Mouse (Mus musculus) forebrain, embryonic 14.5 days (tissue): ENCODE results near the gene Pde4dip. TPM values are rescaled to one million over a fixed set of nuclear protein-coding genes. Genes with fewer than 3 reads are reported as not detected.

ENCODE experiments used
- ATAC-seq: fragments of 200-750 bp; cut with Nextera tagmentation; 2 replicates; pipeline ENCODE4 v1.8.0; 2017; ENCODE audit warnings: mild to moderate bottlenecking, moderate library complexity
- DNase-seq: peaks from one replicate; pipeline ENCODE4 v3.0.0-alpha.2; 2015; ENCODE audit warnings: low spot score
- H3K27ac ChIP-seq: fragments of 300-500 bp; sonication (generic); 2 replicates; pipeline ENCODE4 v1.5.1; 2014; ENCODE audit warnings: low read depth, mild to moderate bottlenecking, control low read depth, low read length, moderate library complexity
- H3K27me3 ChIP-seq: fragments of 300-500 bp; sonication (generic); replicated peaks from 2 replicates; pipeline ENCODE4 v1.6.1; 2014; ENCODE audit warnings: low read length, control low read depth, mixed read lengths; ENCODE audit not compliant: control insufficient read depth, insufficient read depth
- H3K36me3 ChIP-seq: fragments of 300-500 bp; sonication (generic); 2 replicates; pipeline ENCODE4 v1.6.1; 2014; ENCODE audit warnings: low read length, control low read depth; ENCODE audit not compliant: control insufficient read depth, insufficient read depth
- H3K4me1 ChIP-seq: fragments of 300-500 bp; sonication (generic); 2 replicates; pipeline ENCODE4 v1.6.1; 2014; ENCODE audit warnings: antibody characterized with exemption, low read length, control low read depth; ENCODE audit not compliant: control insufficient read depth, insufficient read depth
- H3K4me2 ChIP-seq: fragments of 300-500 bp; sonication (generic); 2 replicates; pipeline ENCODE4 v1.6.1; 2014; ENCODE audit warnings: mild to moderate bottlenecking, control low read depth, low read length
- H3K4me3 ChIP-seq: fragments of 300-500 bp; sonication (generic); 2 replicates; pipeline ENCODE4 v1.5.1; 2014; ENCODE audit warnings: low read depth, low read length, control low read depth
- H3K9ac ChIP-seq: fragments of 300-500 bp; sonication (generic); 2 replicates; pipeline ENCODE4 v1.6.1; 2014; ENCODE audit warnings: mild to moderate bottlenecking, low read length, control low read depth, moderate library complexity
- H3K9me3 ChIP-seq: fragments of 300-500 bp; sonication (generic); replicated peaks from 2 replicates; pipeline ENCODE4 v1.6.1; 2016; ENCODE audit warnings: low read length, control low read depth, mixed read lengths; ENCODE audit not compliant: control insufficient read depth
- WGBS: fragments of 180-500 bp; shearing (Covaris S2); extraction: QIAGEN DNeasy Blood & Tissue Kit; methylation state at CpG from one replicate; pipeline ENCODE4 v1.1.7; 2014; 5-methylcytosine and 5-hydroxymethylcytosine counted together
- polyA plus RNA-seq: library from polyadenylated mRNA; unstranded; fragments of >200 nt; fragmentation: Nextera tagmentation; extraction: Ambion mirVana; gene quantifications from 2 replicates; pipeline ENCODE4 v1.2.1, GENCODE M21; 2014

Pde4dip gene
- polyA plus RNA-seq, 1 experiment from 2014 or later = 50.6 TPM

GRCm38 (mm10) chr3:97840439-97840838 is 48.1 kb downstream of the Pde4dip start:
- no peaks in the 10 kb centered on the region for H3K4me1 ChIP-seq
- no peak overlapping the region for H3K27ac ChIP-seq
- no peak overlapping the region for H3K9ac ChIP-seq
- H3K27me3 ChIP-seq = no peaks in the 10 kb centered on the region
- H3K4me2 ChIP-seq = no peak overlapping the region
- ATAC-seq (no peak), DNase-seq (no peak)
- no peaks in the 10 kb centered on the region for H3K9me3 ChIP-seq
- no peak overlapping the region for H3K4me3 ChIP-seq
- no peaks in the 10 kb centered on the region for H3K36me3 ChIP-seq

- Histone ChIP-seq H3K9me3 (no peaks in the 10 kb centered on the region), H3K4me2 (no peak overlapping the region), H3K4me3 (no peak overlapping the region), H3K27ac (no peak overlapping the region), H3K36me3 (no peaks in the 10 kb centered on the region), H3K27me3 (no peaks in the 10 kb centered on the region), H3K4me1 (no peaks in the 10 kb centered on the region), H3K9ac (no peak overlapping the region)
- 94% methylated on average over 5 of the region's 5 CpGs for WGBS
- no peak for DNase-seq
- no peak for ATAC-seq
Measured at GRCm38 (mm10) chr3:97835888-97836287, 52.6 kb downstream of the Pde4dip start.

- no peak overlapping the region for H3K4me3 ChIP-seq
- ATAC-seq = no peak
- H3K4me2 ChIP-seq = no peak overlapping the region
- 23% methylated on average over 1 of the region's 1 CpGs for WGBS
- no peak overlapping the region for H3K9ac ChIP-seq
- no peaks in the 10 kb centered on the region for H3K9me3 ChIP-seq
- H3K4me1 ChIP-seq = no peaks in the 10 kb centered on the region
- H3K27me3 ChIP-seq = no peaks in the 10 kb centered on the region
- H3K27ac ChIP-seq = no peak overlapping the region
- no peak for DNase-seq
- H3K36me3 ChIP-seq = no peaks in the 10 kb centered on the region
Measured at GRCm38 (mm10) chr3:97834625-97835024, 53.9 kb downstream of the Pde4dip start.

GRCm38 (mm10) chr3:97831564-97832320 is 56.8 kb downstream of the Pde4dip start:
- no peaks in the 10 kb centered on the region for H3K9me3 ChIP-seq
- H3K27me3 ChIP-seq = no peaks in the 10 kb centered on the region
- no peaks in the 10 kb centered on the region for H3K36me3 ChIP-seq
- WGBS = 90% methylated on average over 15 of the region's 15 CpGs
- no peaks in the 10 kb centered on the region for H3K4me1 ChIP-seq
- ATAC-seq (no peak), DNase-seq (no peak)
- no peak overlapping the region for H3K4me3 ChIP-seq
- no peak overlapping the region for H3K4me2 ChIP-seq
- no peak overlapping the region for H3K27ac ChIP-seq
- H3K9ac ChIP-seq = no peak overlapping the region

- no peak for DNase-seq
- Histone ChIP-seq H3K36me3 (no peaks in the 10 kb centered on the region), H3K27ac (no peak overlapping the region), H3K9me3 (no peaks in the 10 kb centered on the region), H3K9ac (no peak overlapping the region), H3K4me1 (no peaks in the 10 kb centered on the region), H3K27me3 (no peaks in the 10 kb centered on the region), H3K4me2 (no peak overlapping the region), H3K4me3 (no peak overlapping the region)
- 87% methylated on average over 2 of the region's 2 CpGs for WGBS
- ATAC-seq = no peak
Measured at GRCm38 (mm10) chr3:97830622-97831021, 57.9 kb downstream of the Pde4dip start.

GRCm38 (mm10) chr3:97830122-97830521 is 58.4 kb downstream of the Pde4dip start:
- WGBS = 44% methylated on average over 2 of the region's 2 CpGs

GRCm38 (mm10) chr3:97828286-97828685 is 60.2 kb downstream of the Pde4dip start:
- no peaks in the 10 kb centered on the region for H3K9me3 ChIP-seq
- H3K4me3 ChIP-seq = no peak overlapping the region
- H3K4me2 ChIP-seq = no peak overlapping the region
- H3K36me3 ChIP-seq = no peaks in the 10 kb centered on the region
- peaks cover 5% of the 10 kb centered on the region; the same call in 1 of the 2 replicates for H3K4me1 ChIP-seq
- H3K27ac ChIP-seq = no peak overlapping the region
- ATAC-seq = no peak
- peaks cover 7% of the 10 kb centered on the region for H3K27me3 ChIP-seq
- no peak overlapping the region for H3K9ac ChIP-seq
- 92% methylated on average over 4 of the region's 4 CpGs for WGBS
- DNase-seq = no peak

More at GRCm38 (mm10) chr3:97830122-97830521, 58.4 kb downstream of the Pde4dip start:
- H3K9me3 ChIP-seq = no peaks in the 10 kb centered on the region
- H3K27me3 ChIP-seq = no peaks in the 10 kb centered on the region
- H3K4me3 ChIP-seq = no peak overlapping the region
- H3K36me3 ChIP-seq = no peaks in the 10 kb centered on the region
- H3K27ac ChIP-seq = no peak overlapping the region
- H3K9ac ChIP-seq = no peak overlapping the region
- DNase-seq = peak; percentile 20
- H3K4me1 ChIP-seq = no peaks in the 10 kb centered on the region
- no peak overlapping the region for H3K4me2 ChIP-seq
- no peak for ATAC-seq

GRCm38 (mm10) chr3:97825246-97825645 is 63.3 kb downstream of the Pde4dip start:
- H3K27me3 ChIP-seq = peaks cover 9% of the 10 kb centered on the region
- H3K36me3 ChIP-seq = no peaks in the 10 kb centered on the region
- no peaks in the 10 kb centered on the region for H3K9me3 ChIP-seq
- peaks cover 5% of the 10 kb centered on the region; the same call in 1 of the 2 replicates for H3K4me1 ChIP-seq
- ATAC-seq (no peak), DNase-seq (no peak)
- 12% methylated on average over 3 of the region's 3 CpGs for WGBS
- no peak overlapping the region for H3K9ac ChIP-seq
- H3K4me3 ChIP-seq = no peak overlapping the region
- H3K4me2 ChIP-seq = no peak overlapping the region
- H3K27ac ChIP-seq = no peak overlapping the region

- Histone ChIP-seq H3K36me3 (no peaks in the 10 kb centered on the region), H3K9ac (no peak overlapping the region; the same call in 1 of the 2 replicates), H3K27me3 (peaks cover 9% of the 10 kb centered on the region), H3K4me2 (peak overlapping the region; percentile 70), H3K9me3 (no peaks in the 10 kb centered on the region), H3K4me1 (peaks cover 5% of the 10 kb centered on the region; the same call in 1 of the 2 replicates), H3K27ac (no peak overlapping the region), H3K4me3 (peak overlapping the region; percentile 33; the same call in 1 of the 2 replicates)
- WGBS = 1% methylated on average over 4 of the region's 5 CpGs
- ATAC-seq = no peak
- no peak for DNase-seq
Measured at GRCm38 (mm10) chr3:97824744-97825143, 63.8 kb downstream of the Pde4dip start.
